Comparison of ENCODE assay signal across 8 mouse cellular contexts in the genomic region with DNA sequence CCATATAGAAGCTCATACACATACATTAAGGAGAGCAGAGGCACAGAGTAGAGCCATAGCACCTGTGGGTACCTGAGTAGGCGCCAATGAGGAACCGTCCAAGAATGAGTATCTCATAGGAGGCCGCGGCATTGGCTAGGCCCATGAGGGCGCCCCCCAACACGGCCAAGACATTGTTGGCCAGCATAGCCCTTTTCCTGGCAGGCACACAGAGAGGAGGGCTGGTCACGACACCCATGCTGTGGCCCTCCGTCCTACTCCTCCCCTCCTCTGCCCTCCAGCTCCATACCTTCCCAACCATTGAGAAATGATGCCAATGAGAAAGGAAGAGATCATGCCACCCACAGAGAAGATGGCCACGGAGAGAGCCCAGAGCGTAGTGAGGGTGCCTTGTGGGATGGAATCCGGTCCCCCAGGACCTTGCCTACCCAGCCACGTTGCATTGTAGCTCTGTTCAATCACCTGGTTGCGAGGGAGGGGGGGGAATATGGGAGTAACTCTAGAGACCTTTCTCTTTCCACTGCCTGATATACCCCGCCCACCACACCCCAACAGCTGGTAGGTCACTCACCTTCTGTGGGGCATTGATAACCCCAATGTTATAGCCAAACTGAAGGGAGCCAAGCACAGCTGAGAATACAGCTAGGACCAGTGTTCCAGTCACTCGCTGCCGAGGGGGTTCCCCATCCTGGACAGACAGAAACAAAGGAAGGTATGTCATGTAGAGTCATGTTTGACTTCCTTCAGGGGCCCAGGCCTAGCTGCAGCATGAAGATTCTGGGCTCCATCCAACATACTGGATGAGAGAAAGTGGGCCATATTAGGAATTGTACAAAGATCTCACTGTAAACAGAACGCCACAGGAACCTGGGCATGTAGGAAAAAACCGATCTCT. TPM values are rescaled to one million over a fixed set of nuclear protein-coding genes. Genes with fewer than 3 reads are reported as not detected.
DNase-seq lines count a peak whose midpoint lies in the region; ATAC-seq and TF ChIP-seq lines count a peak whose summit lies in the region.

No protein-coding gene starts in this region.

- TF ChIP-seq CTCF in gastrocnemius, adult 2 months (IDR thresholded peaks at IDR 0.05) = no peak
- TF ChIP-seq CTCF in layer of hippocampus, adult 2 months (conservative IDR thresholded peaks at IDR 0.05) = no peak

- WGBS in midbrain, embryonic 10.5 days = 93% methylated on average over 18 of the region's 18 CpGs
- WGBS in midbrain, embryonic 15.5 days = 93% methylated on average over 18 of the region's 18 CpGs
- 89% methylated on average over 18 of the region's 18 CpGs for WGBS in limb, embryonic 12.5 days
- WGBS in stomach, embryonic 15.5 days = 84% methylated on average over 18 of the region's 18 CpGs

- no peak for ATAC-seq in midbrain, embryonic 15.5 days (replicated peaks)
- no peak for ATAC-seq in limb, embryonic 12.5 days (ENCODE audit: insufficient number of reproducible peaks, insufficient read depth, low FRiP score, low TSS enrichment, low read depth)
- ATAC-seq in stomach, embryonic 15.5 days (ENCODE audit: insufficient read depth, low FRiP score, low read depth) = peak; percentile 36; the same call in 1 of the 2 replicates

- no peak overlapping the region for H3K4me2 ChIP-seq in midbrain, embryonic 15.5 days
- H3K4me2 ChIP-seq in limb, embryonic 12.5 days = peak overlapping the region; percentile 80
- H3K4me2 ChIP-seq in stomach, embryonic 15.5 days = peak overlapping the region; percentile 85

- H3K4me1 ChIP-seq in midbrain, embryonic 10.5 days = peaks cover 33% of the 10 kb centered on the region
- H3K4me1 ChIP-seq in midbrain, embryonic 15.5 days = peaks cover 16% of the 10 kb centered on the region
- H3K4me1 ChIP-seq in limb, embryonic 12.5 days (replicated peaks) = peaks cover 27% of the 10 kb centered on the region
- peaks cover 28% of the 10 kb centered on the region for H3K4me1 ChIP-seq in stomach, embryonic 15.5 days

- H3K27me3 ChIP-seq in midbrain, embryonic 10.5 days (ENCODE audit: low read depth, poor library complexity, severe bottlenecking) = peaks cover 15% of the 10 kb centered on the region
- 0 out of 2 replicates have a peak, but pooled peaks cover 4% of the 10 kb centered on the region for H3K27me3 ChIP-seq in midbrain, embryonic 15.5 days (replicated peaks)
- no peaks in the 10 kb centered on the region for H3K27me3 ChIP-seq in limb, embryonic 12.5 days
- no peaks in the 10 kb centered on the region for H3K27me3 ChIP-seq in stomach, embryonic 15.5 days (replicated peaks)

- H3K27ac ChIP-seq in gastrocnemius, adult 2 months = peak overlapping the region; percentile 94
- H3K27ac ChIP-seq in midbrain, embryonic 10.5 days (replicated peaks) = no peak overlapping the region
- no peak overlapping the region for H3K27ac ChIP-seq in midbrain, embryonic 15.5 days
- peak overlapping the region; percentile 96; the same call in 1 of the 2 replicates for H3K27ac ChIP-seq in limb, embryonic 12.5 days
- H3K27ac ChIP-seq in stomach, embryonic 15.5 days = peak overlapping the region; percentile 90
- no peak overlapping the region for H3K27ac ChIP-seq in layer of hippocampus, adult 2 months

- DNase-seq in gastrocnemius, adult 2 months = peak; percentile 65
- no peak for DNase-seq in gastrocnemius, postnatal 14 days
- no peak for DNase-seq in midbrain, embryonic 10.5 days (ENCODE audit: low spot score)
- no peak for DNase-seq in layer of hippocampus, adult 2 months (ENCODE audit: low spot score in 2 of 2)
- DNase-seq in embryo, embryonic 10.5 days (ENCODE audit: low spot score) = no peak

- peaks cover 36% of the 10 kb centered on the region for H3K36me3 ChIP-seq in midbrain, embryonic 10.5 days
- H3K36me3 ChIP-seq in midbrain, embryonic 15.5 days (replicated peaks) = no peaks in the 10 kb centered on the region
- H3K36me3 ChIP-seq in limb, embryonic 12.5 days = peaks cover 51% of the 10 kb centered on the region
- H3K36me3 ChIP-seq in stomach, embryonic 15.5 days = peaks cover 4% of the 10 kb centered on the region; the same call in 1 of the 2 replicates

- intact Hi-C loops in gastrocnemius, adult 2 months (cut with DNase I) = no loop called here
- intact Hi-C loops in gastrocnemius, postnatal 14 days (cut with DNase I; ENCODE audit: low total_unique reads) = no loop called here

- no peaks in the 10 kb centered on the region for H3K9me3 ChIP-seq in midbrain, embryonic 10.5 days (replicated peaks)
- no peaks in the 10 kb centered on the region for H3K9me3 ChIP-seq in midbrain, embryonic 15.5 days
- no peaks in the 10 kb centered on the region for H3K9me3 ChIP-seq in limb, embryonic 12.5 days
- no peaks in the 10 kb centered on the region for H3K9me3 ChIP-seq in stomach, embryonic 15.5 days

- H3K9ac ChIP-seq in midbrain, embryonic 15.5 days = no peak overlapping the region
- H3K9ac ChIP-seq in limb, embryonic 12.5 days (replicated peaks) = peak overlapping the region; percentile 74; the same call in 1 of the 2 replicates
- no peak overlapping the region for H3K9ac ChIP-seq in stomach, embryonic 15.5 days

- H3K4me3 ChIP-seq in gastrocnemius, adult 2 months = peak overlapping the region; percentile 88
- H3K4me3 ChIP-seq in midbrain, embryonic 10.5 days = peak overlapping the region; percentile 56; the same call in 1 of the 2 replicates
- H3K4me3 ChIP-seq in midbrain, embryonic 15.5 days = no peak overlapping the region
- H3K4me3 ChIP-seq in limb, embryonic 12.5 days (replicated peaks) = peak overlapping the region; percentile 57
- peak overlapping the region; percentile 58 for H3K4me3 ChIP-seq in stomach, embryonic 15.5 days (replicated peaks)
- no peak overlapping the region for H3K4me3 ChIP-seq in layer of hippocampus, adult 2 months

RNA-seq across cellular contexts. Expression of a gene that starts 1.7 kb away (rescaled TPM):
- 100 to 1,000 TPM; 494 to 503 TPM for total RNA-seq in gastrocnemius, adult 2 months (2021)
- total RNA-seq in gastrocnemius, postnatal 14 days (2021) = 100 to 1,000 TPM; 158 to 236 TPM
- 12.6 and 12.8 TPM in 2 replicates for polyA plus RNA-seq in midbrain, embryonic 10.5 days (2016; fragmentation: Nextera tagmentation; extraction: Ambion mirVana)
- 3.3 TPM in 2 replicates for polyA plus RNA-seq in midbrain, embryonic 15.5 days (2015; fragmentation: Nextera tagmentation; extraction: Ambion mirVana)
- polyA plus RNA-seq in limb, embryonic 12.5 days (2016; fragmentation: Nextera tagmentation; extraction: Ambion mirVana) = 34.1 and 35.7 TPM in 2 replicates
- polyA plus RNA-seq in stomach, embryonic 15.5 days (2015; fragmentation: Nextera tagmentation; extraction: Ambion mirVana) = 26.3 and 28.9 TPM in 2 replicates
- 1 to 10 TPM; 1.8 to 2.2 TPM for total RNA-seq in layer of hippocampus, adult 2 months (2021)

RNA-seq across cellular contexts. Expression of a gene that starts 10.6 kb away (rescaled TPM):
- 10 to 100 TPM in 1 of 2 experiments, 1 to 10 TPM in 1; 8.0 to 16.5 TPM for total RNA-seq in gastrocnemius, adult 2 months (2021)
- total RNA-seq in gastrocnemius, postnatal 14 days (2021) = 1 to 10 TPM; 2.1 to 4.3 TPM
- 2.4 and 2.8 TPM in 2 replicates for polyA plus RNA-seq in midbrain, embryonic 10.5 days (2016; fragmentation: Nextera tagmentation; extraction: Ambion mirVana)
- polyA plus RNA-seq in midbrain, embryonic 15.5 days (2015; fragmentation: Nextera tagmentation; extraction: Ambion mirVana) = 5.6 and 6.4 TPM in 2 replicates
- 14.0 and 15.5 TPM in 2 replicates for polyA plus RNA-seq in limb, embryonic 12.5 days (2016; fragmentation: Nextera tagmentation; extraction: Ambion mirVana)
- 2.9 and 3.3 TPM in 2 replicates for polyA plus RNA-seq in stomach, embryonic 15.5 days (2015; fragmentation: Nextera tagmentation; extraction: Ambion mirVana)
- total RNA-seq in layer of hippocampus, adult 2 months (2021) = 10 to 100 TPM; 12.4 to 14.5 TPM

RNA-seq across cellular contexts. Expression of a gene that starts 18.3 kb away (rescaled TPM):
- not detected for total RNA-seq in gastrocnemius, adult 2 months (2021)
- under 1 TPM in 1 of 2 experiments, not detected in 1; 0.72 TPM for total RNA-seq in gastrocnemius, postnatal 14 days (2021)
- polyA plus RNA-seq in midbrain, embryonic 10.5 days (2016; fragmentation: Nextera tagmentation; extraction: Ambion mirVana) = 7.1 and 7.6 TPM in 2 replicates
- 0.58 and 0.59 TPM in 2 replicates for polyA plus RNA-seq in midbrain, embryonic 15.5 days (2015; fragmentation: Nextera tagmentation; extraction: Ambion mirVana)
- 15.7 and 18.1 TPM in 2 replicates for polyA plus RNA-seq in limb, embryonic 12.5 days (2016; fragmentation: Nextera tagmentation; extraction: Ambion mirVana)
- polyA plus RNA-seq in stomach, embryonic 15.5 days (2015; fragmentation: Nextera tagmentation; extraction: Ambion mirVana) = 438 and 517 TPM in 2 replicates
- not detected for total RNA-seq in layer of hippocampus, adult 2 months (2021)

RNA-seq across cellular contexts. Expression of a gene that starts 24.5 kb away (rescaled TPM):
- total RNA-seq in gastrocnemius, adult 2 months (2021) = 100 to 1,000 TPM; 413 to 433 TPM
- total RNA-seq in gastrocnemius, postnatal 14 days (2021) = 100 to 1,000 TPM; 567 to 637 TPM
- polyA plus RNA-seq in midbrain, embryonic 10.5 days (2016; fragmentation: Nextera tagmentation; extraction: Ambion mirVana) = 2,258 and 2,701 TPM in 2 replicates
- polyA plus RNA-seq in midbrain, embryonic 15.5 days (2015; fragmentation: Nextera tagmentation; extraction: Ambion mirVana) = 1,022 and 1,040 TPM in 2 replicates
- polyA plus RNA-seq in limb, embryonic 12.5 days (2016; fragmentation: Nextera tagmentation; extraction: Ambion mirVana) = 1,762 and 1,851 TPM in 2 replicates
- 1,591 and 1,597 TPM in 2 replicates for polyA plus RNA-seq in stomach, embryonic 15.5 days (2015; fragmentation: Nextera tagmentation; extraction: Ambion mirVana)
- 100 to 1,000 TPM; 413 to 441 TPM for total RNA-seq in layer of hippocampus, adult 2 months (2021)

RNA-seq across cellular contexts. Expression of a gene that starts 32.6 kb away (rescaled TPM):
- 10 to 100 TPM; 47.1 to 49.6 TPM for total RNA-seq in gastrocnemius, adult 2 months (2021)
- 10 to 100 TPM; 21.8 to 24.2 TPM for total RNA-seq in gastrocnemius, postnatal 14 days (2021)
- polyA plus RNA-seq in midbrain, embryonic 10.5 days (2016; fragmentation: Nextera tagmentation; extraction: Ambion mirVana) = 98.4 and 111 TPM in 2 replicates
- 77.6 and 86.6 TPM in 2 replicates for polyA plus RNA-seq in midbrain, embryonic 15.5 days (2015; fragmentation: Nextera tagmentation; extraction: Ambion mirVana)
- 92.0 and 93.5 TPM in 2 replicates for polyA plus RNA-seq in limb, embryonic 12.5 days (2016; fragmentation: Nextera tagmentation; extraction: Ambion mirVana)
- 66.2 and 69.1 TPM in 2 replicates for polyA plus RNA-seq in stomach, embryonic 15.5 days (2015; fragmentation: Nextera tagmentation; extraction: Ambion mirVana)
- total RNA-seq in layer of hippocampus, adult 2 months (2021) = 10 to 100 TPM; 35.6 to 41.5 TPM

Comparison
In these comparisons a context has a peak if more than half of its experiments do, and no peak if none do; other contexts are left out.
1. H3K4me3 ChIP-seq: peak in gastrocnemius, adult 2 months (single experiment), midbrain, embryonic 10.5 days (single experiment), limb, embryonic 12.5 days (single experiment) and stomach, embryonic 15.5 days (single experiment); none in midbrain, embryonic 15.5 days (single experiment) and layer of hippocampus, adult 2 months (single experiment).
2. H3K27ac ChIP-seq: peak in gastrocnemius, adult 2 months (single experiment), limb, embryonic 12.5 days (single experiment) and stomach, embryonic 15.5 days (single experiment); none in midbrain, embryonic 10.5 days (single experiment), midbrain, embryonic 15.5 days (single experiment) and layer of hippocampus, adult 2 months (single experiment).
3. RNA of a gene that starts 18.3 kb away (polyA plus RNA-seq): 438 to 517 TPM in stomach, embryonic 15.5 days; 15.7 to 18.1 TPM in limb, embryonic 12.5 days, 7.1 to 7.6 TPM in midbrain, embryonic 10.5 days and 0.58 to 0.59 TPM in midbrain, embryonic 15.5 days; every median in the first group is over 10 times any median in the second.